Mouse (Mus musculus) adrenal gland, postnatal 14 days (tissue): Measurements from ENCODE around the gene Slit3. TPM values are rescaled to one million over a fixed set of nuclear protein-coding genes. Genes with fewer than 3 reads are reported as not detected.

Source experiments
- DNase-seq: peaks from one replicate; pipeline ENCODE4 v3.0.0; 2021; ENCODE audit warnings: mixed read lengths
- total RNA-seq: library from RNA; stranded (reverse); gene quantifications from 2 replicates; pipeline ENCODE4 v1.2.3, GENCODE M21; 2021

Slit3 gene
- total RNA-seq, 1 experiment from 2014 or later, result 43.7 TPM

GRCm38 (mm10) chr11:35589892-35590291 is 468.9 kb downstream of the Slit3 start:
- DNase-seq, result no peak

DNA sequence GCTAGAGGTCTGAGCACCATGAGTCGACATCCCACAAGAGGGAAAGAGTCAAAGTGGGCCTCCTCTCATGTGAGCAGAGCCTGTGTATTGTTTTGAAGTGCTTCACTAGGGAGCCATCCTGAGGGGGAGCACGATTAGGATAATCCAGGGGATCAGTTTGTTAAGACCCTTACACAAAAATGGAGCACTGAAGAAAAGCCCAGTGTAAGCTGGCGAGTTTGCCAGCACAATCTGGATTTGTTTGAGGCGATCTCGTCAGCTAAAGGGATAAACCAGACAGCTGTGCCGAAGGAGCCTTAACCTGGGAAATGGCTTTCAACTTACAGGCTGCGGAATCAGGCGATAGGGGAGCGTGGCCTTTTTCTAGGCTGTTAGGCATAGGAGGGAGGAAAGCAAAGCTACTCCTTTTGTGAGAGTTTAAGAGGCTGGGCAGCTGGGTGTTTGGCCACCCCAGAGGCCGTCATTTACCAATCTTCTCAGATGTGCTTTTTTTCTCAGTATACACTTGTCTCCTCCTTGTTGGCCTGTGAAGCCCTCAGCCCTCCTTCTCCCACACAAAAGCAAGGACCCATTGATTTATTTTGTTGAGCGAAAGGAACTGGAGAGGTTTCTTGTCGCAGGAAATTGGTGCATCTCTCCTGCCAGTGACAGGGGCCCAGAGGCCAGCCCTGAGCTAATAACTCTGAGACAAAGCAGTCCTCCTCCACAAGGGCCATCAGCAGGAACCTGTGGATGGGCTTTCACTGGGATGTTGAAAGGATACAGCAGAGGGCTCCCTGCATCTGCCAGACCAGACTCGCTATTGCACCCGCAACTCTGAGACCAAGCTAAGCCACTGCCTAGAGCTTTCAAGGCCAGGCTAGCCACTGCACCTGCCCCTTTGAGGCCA is 472.4 kb downstream of the Slit3 start:
- DNase-seq, result no peak

DNA sequence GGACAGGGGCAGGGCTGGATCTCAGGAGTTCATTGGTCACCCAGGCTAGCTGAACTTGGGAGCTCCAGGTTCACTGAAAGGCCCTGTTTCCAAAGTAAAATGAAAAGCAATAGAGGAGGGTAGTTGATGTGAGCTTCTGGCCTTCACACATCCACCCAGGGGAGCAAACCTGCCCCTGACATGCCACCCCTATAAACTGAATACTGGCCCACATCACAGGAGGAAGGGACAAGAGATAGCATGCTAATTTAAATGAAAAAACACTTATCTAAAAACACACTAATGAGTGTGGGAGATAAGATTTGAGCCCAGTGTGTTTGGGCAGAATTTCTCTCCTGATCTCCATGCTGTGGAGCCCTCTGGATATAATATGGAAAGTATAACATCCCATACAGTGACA is 475.0 kb downstream of the Slit3 start:
- no peak for DNase-seq

DNA sequence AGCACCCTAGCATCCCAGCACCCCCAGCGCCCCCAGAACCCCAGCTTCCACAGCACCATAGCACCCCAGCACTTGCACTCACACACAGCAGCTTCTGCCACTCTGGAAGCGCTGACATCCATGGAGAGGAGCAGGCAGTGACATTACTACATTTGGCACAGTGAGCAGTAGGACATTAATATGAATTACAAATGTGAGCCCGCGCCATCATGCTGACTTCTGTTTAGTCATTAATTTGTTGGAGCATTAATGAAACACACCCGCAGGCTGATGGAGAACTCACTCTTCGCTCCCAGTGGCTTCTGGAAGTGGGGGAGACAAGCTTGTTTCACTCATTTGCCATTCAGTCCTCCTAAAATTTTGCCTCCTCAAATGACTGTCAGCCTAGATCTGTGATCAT is 476.9 kb downstream of the Slit3 start:
- DNase-seq, result no peak

- no peak for DNase-seq
Observed at GRCm38 (mm10) chr11:35598732-35599131, 477.7 kb downstream of the Slit3 start.

- DNase-seq, result peak; percentile 47
Observed at GRCm38 (mm10) chr11:35601652-35602240, 480.7 kb downstream of the Slit3 start.

DNA sequence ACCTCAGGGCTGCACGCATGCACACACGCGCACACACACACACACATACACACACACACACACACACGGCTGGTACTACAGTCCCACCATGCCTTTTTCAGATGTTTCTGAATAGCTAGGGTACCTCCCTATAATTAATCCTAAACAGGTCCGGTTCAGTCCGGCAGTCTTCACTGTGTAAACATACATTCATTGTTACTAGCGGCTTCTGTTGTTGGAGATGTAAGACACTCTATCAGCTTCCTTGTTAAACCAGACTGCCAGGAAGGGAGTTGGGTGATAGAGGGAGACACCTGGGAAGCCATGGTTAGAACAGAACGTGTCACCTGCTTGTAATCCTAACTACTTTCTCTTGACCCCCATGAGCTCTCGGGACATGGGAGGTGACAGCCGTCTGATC is 481.6 kb downstream of the Slit3 start:
- no peak for DNase-seq

GRCm38 (mm10) chr11:35603946-35604345 is 482.9 kb downstream of the Slit3 start:
- DNase-seq, result peak; percentile 44

GRCm38 (mm10) chr11:35604848-35605790 is 484.1 kb downstream of the Slit3 start:
- DNase-seq, result no peak

DNA sequence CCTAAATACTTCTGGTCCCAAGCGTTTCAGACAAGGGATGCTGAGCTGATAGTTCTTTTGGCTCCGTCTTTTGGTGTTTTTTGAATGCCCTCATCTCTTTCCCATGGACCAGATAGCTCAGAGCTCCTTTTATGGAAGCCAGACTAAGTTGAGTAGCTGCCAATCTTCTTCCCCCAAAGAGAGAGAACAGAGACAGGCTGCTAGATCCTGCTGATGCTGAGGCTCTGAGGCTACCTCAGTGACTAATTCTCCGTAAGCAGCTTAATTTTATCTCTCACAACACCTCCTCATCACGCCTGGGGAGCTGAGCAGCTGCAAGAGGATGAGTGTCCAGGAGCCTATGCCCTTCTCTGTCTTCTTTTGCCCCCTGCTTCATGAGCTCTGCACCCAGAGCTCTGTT is 486.2 kb downstream of the Slit3 start:
- DNase-seq, result no peak

- no peak for DNase-seq
Observed at GRCm38 (mm10) chr11:35608794-35609193, 487.8 kb downstream of the Slit3 start.

GRCm38 (mm10) chr11:35612262-35612896 is 491.4 kb downstream of the Slit3 start:
- peak; percentile 35 for DNase-seq

DNA sequence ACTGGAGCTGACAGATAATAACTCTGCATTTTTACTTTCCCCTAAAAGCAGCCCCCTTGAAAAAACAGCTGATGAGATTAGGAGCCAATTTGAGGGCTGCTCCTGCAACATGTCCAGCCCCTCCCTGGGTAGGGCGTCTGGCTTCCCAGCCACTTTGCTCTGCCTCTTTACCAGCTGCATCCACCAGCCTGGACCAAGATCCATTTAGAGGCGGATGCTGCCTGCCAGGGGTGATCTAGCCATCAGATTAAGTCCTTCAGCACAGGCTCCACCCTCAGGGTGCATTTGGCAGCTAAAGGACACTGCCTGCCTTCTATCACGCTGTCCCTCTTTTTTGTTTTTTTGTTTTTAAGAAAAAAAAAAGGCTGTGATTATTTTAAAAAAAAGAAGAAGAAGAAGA is 493.5 kb downstream of the Slit3 start:
- peak; percentile 60 for DNase-seq

DNA sequence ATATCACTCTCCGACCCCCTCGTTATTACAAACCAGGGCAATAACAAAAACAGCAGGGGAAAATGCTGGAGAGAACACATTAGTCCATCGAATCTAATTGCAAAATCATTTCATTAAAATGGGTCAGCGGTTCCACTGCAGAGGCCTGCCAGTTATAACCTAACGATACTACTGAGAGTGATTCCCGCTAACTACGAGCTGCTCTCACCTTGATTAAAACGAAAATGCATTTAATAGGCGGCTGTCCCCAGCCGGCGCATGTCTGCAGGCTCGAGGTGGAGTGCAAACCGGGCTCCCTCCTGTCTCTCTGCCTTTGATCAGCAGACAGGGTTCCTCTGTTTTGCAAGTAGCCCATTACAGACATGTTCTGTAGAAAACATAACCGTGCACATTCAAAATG is 498.4 kb downstream of the Slit3 start:
- DNase-seq, result no peak

DNA sequence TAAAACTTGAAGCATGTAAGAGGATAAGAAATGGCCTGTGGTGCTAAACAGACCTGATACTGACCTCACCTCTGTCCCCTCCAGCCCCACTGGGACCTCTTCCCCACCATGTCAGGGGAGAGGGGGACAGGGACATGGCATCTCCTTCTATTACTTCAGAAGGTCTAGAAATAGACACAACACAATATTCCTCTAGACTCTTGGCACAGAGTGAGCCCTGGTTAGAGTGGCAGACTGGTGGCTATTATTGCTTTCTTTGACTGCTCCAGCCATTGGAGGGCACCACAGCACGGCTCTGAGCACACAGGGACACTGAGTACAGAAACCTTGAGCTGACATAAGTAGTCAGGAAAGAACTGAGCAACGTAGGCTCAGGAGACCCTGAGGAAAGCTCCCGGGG is 501.7 kb downstream of the Slit3 start:
- DNase-seq, result no peak

- DNase-seq, result peak; percentile 41
Observed at GRCm38 (mm10) chr11:35624515-35625270, 503.7 kb downstream of the Slit3 start.

- no peak for DNase-seq
Observed at GRCm38 (mm10) chr11:35625576-35625975, 504.6 kb downstream of the Slit3 start.

DNA sequence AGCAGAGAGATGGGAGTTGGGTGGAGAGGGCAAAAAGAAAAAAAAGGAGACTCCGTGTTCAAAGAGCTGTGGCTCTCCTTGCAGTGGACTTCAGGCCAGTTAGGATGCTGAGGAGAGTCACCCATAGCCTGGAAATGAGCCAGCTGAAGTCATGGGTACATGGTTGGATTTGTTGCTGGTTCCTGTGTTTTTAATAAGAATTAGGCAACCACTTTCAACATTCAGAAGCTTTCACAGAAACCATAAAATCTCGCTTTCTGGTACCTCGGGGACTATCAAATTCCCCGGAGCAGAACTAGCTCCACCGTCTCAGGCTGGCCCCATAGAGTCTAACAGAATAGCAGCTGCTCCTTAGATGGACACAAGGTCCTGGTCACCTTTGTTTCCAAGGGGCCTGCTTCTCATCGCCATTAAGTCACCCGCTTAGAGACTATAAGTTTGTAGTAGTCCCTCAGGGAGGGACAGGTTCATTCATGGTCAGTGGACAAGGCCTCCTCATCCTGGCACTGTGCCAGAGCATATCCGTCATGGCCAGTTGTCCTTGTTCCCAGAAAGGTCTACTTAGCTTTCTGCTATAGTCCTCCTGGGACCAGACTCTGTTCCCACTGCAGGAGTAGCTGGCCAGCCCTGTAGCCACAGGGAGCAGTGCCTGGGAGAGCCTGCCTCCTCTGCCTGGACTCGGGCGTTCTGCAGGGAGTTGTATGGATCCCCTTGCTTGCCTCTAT is 505.3 kb downstream of the Slit3 start:
- peak; percentile 86 for DNase-seq

DNA sequence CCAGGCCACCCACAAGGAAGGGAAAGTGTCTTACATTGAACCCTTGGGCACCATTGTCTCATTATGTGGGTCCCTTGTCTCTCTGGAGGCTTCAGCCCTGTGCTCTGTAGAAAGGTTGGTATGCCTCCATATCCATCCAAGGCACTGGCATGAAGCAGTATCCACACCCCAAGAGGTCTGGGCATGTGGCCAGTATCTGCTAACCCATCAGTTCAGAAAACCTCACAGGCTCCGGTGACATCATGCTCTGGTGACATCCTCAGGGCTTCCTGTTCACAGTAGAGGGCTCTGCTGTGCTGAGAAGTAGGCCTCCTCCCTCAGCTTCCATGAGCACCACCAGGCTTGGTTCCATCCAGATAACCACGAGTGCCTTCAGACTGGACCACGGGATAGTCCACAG is 506.8 kb downstream of the Slit3 start:
- DNase-seq, result peak; percentile 69

DNA sequence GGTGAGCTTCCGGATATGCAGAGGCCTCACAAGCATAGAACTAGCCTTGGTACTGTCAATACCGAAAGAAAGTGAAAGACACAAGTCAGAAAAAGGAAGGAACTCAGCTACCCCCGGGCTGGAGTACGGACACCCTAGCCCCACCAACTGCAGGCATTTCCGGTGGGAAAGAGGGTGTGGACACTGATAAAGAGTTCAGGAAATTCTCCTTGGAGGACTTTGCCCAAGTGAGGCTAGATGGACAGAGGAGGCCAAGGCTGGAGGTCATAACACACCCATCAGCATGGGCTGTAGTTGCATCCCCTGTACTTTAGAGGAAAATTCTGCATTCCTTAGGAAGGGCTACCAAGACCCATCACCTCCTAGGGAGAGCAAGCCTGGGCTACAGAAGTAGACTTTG is 511.2 kb downstream of the Slit3 start:
- DNase-seq, result no peak

DNA sequence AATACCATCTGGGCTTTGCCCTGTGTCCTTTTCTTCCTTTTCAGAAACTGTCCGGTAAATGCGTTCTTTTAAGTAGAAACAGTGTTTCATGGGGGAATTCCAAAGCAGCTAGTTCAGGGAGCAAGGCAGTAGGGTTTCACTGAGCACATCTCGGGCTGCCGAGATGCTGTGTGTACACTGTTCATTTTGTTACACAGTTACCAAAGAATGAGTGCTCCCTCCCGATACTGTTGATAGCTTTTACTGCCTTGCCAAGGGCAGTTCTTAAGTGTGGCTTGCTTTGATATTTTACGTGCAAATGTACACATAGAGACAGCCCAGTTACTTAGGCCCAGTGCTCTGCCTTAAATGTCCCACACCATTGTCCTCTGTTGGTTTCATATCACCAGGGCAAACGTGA is 516.1 kb downstream of the Slit3 start:
- no peak for DNase-seq
